Mouse (Mus musculus) hematopoietic stem cell, adult 5-6 weeks (primary cell): ENCODE results near the gene Stam2. TPM values are rescaled to one million over a fixed set of nuclear protein-coding genes. Genes with fewer than 3 reads are reported as not detected.

Experiments used
- ATAC-seq, 2 experiments: fragments of 125-278 bp in 1 of 2; replicated peaks in 1 of 2; 2 replicates each; pipeline ENCODE4 v1.8.0; 2016 to 2017; ENCODE audit warnings: inconsistent platforms in 2 of 2, mild to moderate bottlenecking in 2 of 2, moderate number of reproducible peaks in 2 of 2, low read depth in 1 of 2, moderate TSS enrichment in 1 of 2; ENCODE audit not compliant: low FRiP score in 2 of 2, poor library complexity in 2 of 2, severe bottlenecking in 2 of 2, insufficient read depth in 1 of 2, low TSS enrichment in 1 of 2
- total RNA-seq: library from RNA; stranded (forward); fragments of 172-1452, 232-1000 nt; gene quantifications from 2 replicates; pipeline ENCODE4 v1.2.3, GENCODE M21; 2017

Stam2 gene
- total RNA-seq, 1 experiment from 2014 or later = 26.4 TPM

DNA sequence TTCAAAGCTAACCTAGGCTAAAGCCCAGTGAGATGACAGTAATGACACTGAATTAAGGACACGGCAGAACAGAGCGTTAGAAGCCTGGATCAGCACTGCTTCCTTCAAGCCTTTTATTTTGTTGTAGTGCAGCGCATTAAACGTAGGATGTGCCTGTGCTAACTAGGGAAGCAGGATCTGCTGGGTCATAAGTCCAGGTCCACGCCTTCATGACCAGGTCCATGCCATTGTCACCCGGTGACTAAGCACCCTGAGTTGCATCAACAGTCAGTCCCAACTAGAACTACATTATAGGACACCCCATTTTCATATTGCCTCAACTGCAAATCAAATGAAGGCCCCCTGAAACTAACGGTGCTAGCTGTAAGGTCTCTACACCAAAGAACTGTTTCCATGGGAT is 7.6 kb downstream of the Stam2 start:
- ATAC-seq = no peak

DNA sequence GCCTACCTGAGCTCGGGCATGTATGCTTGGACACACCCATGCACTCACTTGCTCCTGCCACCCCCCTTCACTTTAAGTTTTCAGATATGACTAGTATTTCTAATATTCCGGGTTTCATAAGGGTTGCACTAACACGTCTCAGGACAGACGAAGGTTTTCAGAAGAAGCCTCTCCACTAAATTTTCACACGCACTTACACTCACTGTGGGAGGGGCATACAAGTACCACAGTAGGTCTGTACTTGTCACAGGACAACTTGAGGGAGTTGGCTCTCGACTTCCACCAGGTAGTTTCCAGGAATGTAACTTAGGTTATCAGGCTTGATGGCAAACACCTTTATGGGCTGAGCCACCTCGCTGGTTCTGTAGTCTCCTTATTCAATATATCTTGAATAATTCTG is 8.4 kb downstream of the Stam2 start:
- ATAC-seq = no peak

DNA sequence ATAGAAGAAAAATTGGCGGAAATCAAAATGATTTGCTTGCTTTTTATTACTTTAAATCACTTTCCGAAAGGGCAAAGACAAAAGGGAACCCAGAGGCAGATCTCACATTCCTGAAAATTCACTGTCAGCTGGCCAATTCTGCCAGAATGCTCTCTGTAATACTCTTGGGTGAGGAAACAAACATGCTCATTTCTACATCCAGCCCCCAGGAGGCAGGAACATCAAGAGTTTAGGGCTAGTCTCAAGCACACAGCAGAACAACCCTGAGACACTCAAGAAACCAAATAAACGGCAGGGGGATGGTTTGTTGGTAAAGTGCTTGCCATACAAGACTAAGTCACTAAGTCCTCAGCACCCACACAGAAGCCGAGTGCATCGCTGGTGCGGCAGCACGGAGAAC is 9.5 kb downstream of the Stam2 start:
- no peak for ATAC-seq

GRCm38 (mm10) chr2:52732001-52732400 is 10.1 kb downstream of the Stam2 start:
- no peak for ATAC-seq

GRCm38 (mm10) chr2:52730891-52731290 is 11.2 kb downstream of the Stam2 start:
- ATAC-seq = no peak

- no peak for ATAC-seq
Observed at GRCm38 (mm10) chr2:52720231-52721025, 21.7 kb downstream of the Stam2 start.

GRCm38 (mm10) chr2:52717076-52717475 is 25.0 kb downstream of the Stam2 start:
- ATAC-seq = no peak

- no peak for ATAC-seq
Observed at GRCm38 (mm10) chr2:52715538-52715937, 26.5 kb downstream of the Stam2 start.

GRCm38 (mm10) chr2:52714111-52714510 is 28.0 kb downstream of the Stam2 start:
- no peak for ATAC-seq

GRCm38 (mm10) chr2:52710804-52711203 is 31.3 kb downstream of the Stam2 start:
- ATAC-seq = no peak

DNA sequence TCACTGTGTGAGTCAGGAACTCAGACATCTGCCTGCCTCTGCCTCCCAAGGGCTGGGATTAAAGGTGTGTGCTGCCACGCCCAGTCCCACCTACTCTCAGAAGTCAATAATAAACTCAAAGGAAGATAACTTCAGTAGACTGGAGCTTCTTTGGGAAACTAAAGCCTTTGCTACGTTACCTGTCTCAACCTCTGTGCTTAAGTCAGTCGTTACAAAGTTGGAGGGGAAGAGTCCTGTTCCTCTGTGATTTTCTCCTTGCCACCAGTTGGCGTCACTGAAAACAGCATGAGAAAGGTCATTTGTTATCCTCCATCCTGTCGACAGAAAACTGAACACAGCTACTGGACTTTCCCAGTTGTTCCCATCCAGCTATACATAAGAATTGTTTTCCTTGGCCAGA is 32.7 kb downstream of the Stam2 start:
- ATAC-seq = no peak

DNA sequence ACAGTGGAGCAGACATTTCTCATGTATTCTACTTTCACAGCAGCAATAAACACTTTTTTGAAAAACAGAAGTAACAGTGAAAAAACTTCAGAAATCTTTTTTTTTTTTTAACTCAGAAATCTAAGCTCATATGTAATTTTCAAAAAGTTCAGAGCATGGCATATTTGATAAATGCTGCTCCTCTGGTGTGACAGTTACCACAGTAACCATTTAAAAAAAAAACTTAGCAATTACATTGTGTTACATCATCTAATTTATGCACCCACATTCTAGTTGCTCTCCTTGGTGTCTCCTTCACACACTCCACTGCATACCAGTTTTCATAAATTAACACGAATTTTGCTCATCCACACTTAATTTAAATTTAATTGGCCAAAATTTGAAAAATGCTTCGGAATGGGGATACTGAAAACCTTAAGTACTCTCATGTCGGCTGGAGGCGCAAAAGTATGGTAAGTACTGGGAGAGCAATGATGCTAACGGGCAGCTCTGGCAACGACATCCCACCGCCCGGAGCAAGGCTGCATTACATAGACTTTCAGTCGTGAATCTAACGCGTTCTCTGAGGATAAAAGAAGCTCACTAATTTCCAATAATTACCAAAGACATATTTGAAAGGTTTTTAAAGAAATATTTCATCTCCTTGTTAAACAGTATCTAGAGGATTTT is 40.6 kb downstream of the Stam2 start:
- no peak for ATAC-seq

GRCm38 (mm10) chr2:52700352-52700751 is 41.7 kb downstream of the Stam2 start:
- ATAC-seq = no peak

DNA sequence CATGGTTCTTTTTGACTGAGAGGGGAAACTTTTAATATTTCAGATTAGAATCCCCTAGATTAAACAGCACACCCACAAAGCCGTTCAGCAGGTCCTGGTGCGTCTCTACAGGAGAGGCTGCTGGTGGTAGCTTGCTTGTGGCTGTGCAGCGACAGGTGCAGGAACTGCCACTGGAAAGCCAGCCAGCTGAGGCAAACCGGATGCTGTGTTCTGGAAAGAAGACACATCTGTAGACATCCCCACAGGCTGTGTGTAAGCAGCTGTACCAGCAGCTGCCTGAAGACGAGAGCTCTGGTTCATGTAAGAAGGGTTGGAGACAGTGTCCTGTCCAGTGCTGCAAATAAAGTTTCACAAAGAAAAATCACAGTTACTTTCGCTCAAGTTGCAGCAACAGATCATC is 47.5 kb downstream of the Stam2 start:
- ATAC-seq = no peak

- no peak for ATAC-seq
Observed at GRCm38 (mm10) chr2:52691745-52692144, 50.3 kb downstream of the Stam2 start.

GRCm38 (mm10) chr2:52686601-52687000 is 55.5 kb downstream of the Stam2 start:
- ATAC-seq = no peak

- no peak for ATAC-seq
Observed at GRCm38 (mm10) chr2:52677589-52677988, 64.5 kb downstream of the Stam2 start.

DNA sequence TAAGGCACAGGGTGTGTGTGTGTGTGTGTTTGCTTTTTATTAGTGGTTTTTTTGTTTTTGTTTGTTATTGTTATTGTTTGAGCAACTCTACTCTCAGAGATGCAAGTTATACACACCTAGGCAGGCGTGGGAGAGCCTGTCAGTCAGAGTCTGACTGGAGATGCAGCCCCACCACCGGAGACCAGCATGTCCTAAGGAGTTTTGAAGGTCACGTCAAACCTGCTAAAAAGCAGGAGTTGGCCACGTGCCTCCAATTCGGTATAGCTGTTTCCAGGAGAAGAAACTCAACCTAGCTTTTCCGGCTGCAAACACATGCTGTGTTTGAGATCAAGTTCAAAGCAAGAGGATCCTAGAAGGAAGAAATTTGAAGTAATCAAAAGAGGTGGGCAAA is 65.2 kb downstream of the Stam2 start:
- ATAC-seq = no peak
